In the genomic region with DNA sequence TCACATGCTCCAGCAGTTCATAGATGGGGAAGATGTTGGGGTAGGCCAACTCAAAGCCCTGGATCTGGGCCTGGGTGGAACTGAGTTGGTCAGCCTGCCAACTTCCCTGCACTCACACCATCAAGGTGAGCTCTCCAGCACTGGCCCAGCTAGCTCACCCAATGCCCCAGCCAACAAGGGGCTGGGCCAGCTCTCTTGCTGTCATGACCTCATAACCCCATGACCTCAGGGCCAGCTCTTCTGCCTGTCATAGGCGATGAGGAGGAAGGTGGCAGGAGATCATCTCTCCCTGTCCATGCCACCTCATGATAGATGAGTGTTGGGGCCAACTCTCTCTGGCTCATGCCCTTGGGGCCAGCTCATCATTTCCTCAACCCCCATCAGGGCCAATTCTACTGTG, we compare ENCODE assay signal across 21 mouse cellular contexts.
A peak's percentile ranks its signal among the peaks of the same experiment; 100 is the strongest.
DNase-seq lines count a peak whose midpoint lies in the region; ATAC-seq and TF ChIP-seq lines count a peak whose summit lies in the region.
"Had no signal": no experiment of that assay in that cellular context is flagged by ENCODE, and none has a peak within 500 bp of the region (broad histone marks: within the 10 kb centered on the region; RNA-seq: fewer than 3 reads in every experiment).

No protein-coding gene starts in this region.

- no peaks in the 10 kb centered on the region for H3K27me3 ChIP-seq in lung, embryonic 15.5 days
- no peaks in the 10 kb centered on the region for H3K27me3 ChIP-seq in embryonic facial prominence, embryonic 15.5 days
- no peaks in the 10 kb centered on the region for H3K27me3 ChIP-seq in kidney, embryonic 16.5 days (ENCODE audit: insufficient read depth, low read length)
- H3K27me3 ChIP-seq: CH12.LX; embryonic facial prominence, embryonic 13.5 days; forebrain, embryonic 13.5 days; Patski had no signal

- DNase-seq in gastrocnemius, adult 2 months = peak; percentile 58
- DNase-seq in gastrocnemius, postnatal 10 days = no peak
- no peak for DNase-seq in lung, postnatal 25 days (ENCODE audit: low spot score)
- DNase-seq: adrenal gland, adult 8-10 months; adrenal gland, postnatal 36 days; cerebellum, adult 2 months; cerebellum, postnatal 10 days; forebrain, postnatal 0 days; heart, adult 18-20 months; heart, postnatal 10 days; heart, postnatal 4 days had no signal

- no peaks in the 10 kb centered on the region for H3K9me3 ChIP-seq in lung, embryonic 15.5 days
- H3K9me3 ChIP-seq in embryonic facial prominence, embryonic 15.5 days (replicated peaks) = no peaks in the 10 kb centered on the region
- H3K9me3 ChIP-seq in kidney, embryonic 16.5 days (ENCODE audit: low read length) = no peaks in the 10 kb centered on the region; the same call in 1 of the 2 replicates
- H3K9me3 ChIP-seq: embryonic facial prominence, embryonic 13.5 days; forebrain, embryonic 13.5 days; heart, embryonic 10.5 days had no signal

- no peak overlapping the region for H3K4me2 ChIP-seq in lung, embryonic 15.5 days
- no peak overlapping the region for H3K4me2 ChIP-seq in embryonic facial prominence, embryonic 15.5 days (replicated peaks)
- no peak overlapping the region for H3K4me2 ChIP-seq in kidney, embryonic 16.5 days (replicated peaks; ENCODE audit: low read depth, low read length)
- H3K4me2 ChIP-seq: embryonic facial prominence, embryonic 13.5 days; forebrain, embryonic 13.5 days; hindbrain, embryonic 14.5 days had no signal

- H3K4me3 ChIP-seq in gastrocnemius, adult 2 months = no peak overlapping the region
- H3K4me3 ChIP-seq in lung, embryonic 15.5 days = no peak overlapping the region
- no peak overlapping the region for H3K4me3 ChIP-seq in embryonic facial prominence, embryonic 15.5 days (replicated peaks)
- H3K4me3 ChIP-seq in kidney, embryonic 16.5 days (ENCODE audit: low read length) = no peak overlapping the region
- H3K4me3 ChIP-seq: embryonic facial prominence, embryonic 13.5 days; forebrain, embryonic 13.5 days; heart, embryonic 10.5 days had no signal

- peak; percentile 14; the same call in 1 of the 2 replicates for ATAC-seq in lung, embryonic 15.5 days (ENCODE audit: borderline replicate concordance, extremely low read depth, low FRiP score, low TSS enrichment)
- peak; percentile 43; the same call in 1 of the 2 replicates for ATAC-seq in embryonic facial prominence, embryonic 15.5 days (ENCODE audit: insufficient number of reproducible peaks, low FRiP score, low TSS enrichment, low read depth)
- ATAC-seq in kidney, embryonic 16.5 days (ENCODE audit: low FRiP score, low TSS enrichment) = no peak
- ATAC-seq: activated CD4-positive, CD25-positive, alpha-beta regulatory T cell, adult 4 months; forebrain, embryonic 13.5 days; forebrain, postnatal 0 days; Patski had no signal

- no peaks in the 10 kb centered on the region for H3K36me3 ChIP-seq in lung, embryonic 15.5 days
- no peaks in the 10 kb centered on the region for H3K36me3 ChIP-seq in embryonic facial prominence, embryonic 15.5 days
- H3K36me3 ChIP-seq in kidney, embryonic 16.5 days (ENCODE audit: insufficient read depth, low read length) = no peaks in the 10 kb centered on the region
- H3K36me3 ChIP-seq: embryonic facial prominence, embryonic 13.5 days; heart, embryonic 10.5 days had no signal

- no peak overlapping the region for H3K9ac ChIP-seq in lung, embryonic 15.5 days
- no peak overlapping the region for H3K9ac ChIP-seq in embryonic facial prominence, embryonic 15.5 days
- no peak overlapping the region for H3K9ac ChIP-seq in kidney, embryonic 16.5 days (replicated peaks; ENCODE audit: low read length)
- H3K9ac ChIP-seq: embryonic facial prominence, embryonic 13.5 days; forebrain, embryonic 13.5 days; forebrain, postnatal 0 days; hindbrain, embryonic 14.5 days had no signal

- H3K27ac ChIP-seq in gastrocnemius, adult 2 months = peak overlapping the region; percentile 76
- H3K27ac ChIP-seq in lung, embryonic 15.5 days = no peak overlapping the region
- H3K27ac ChIP-seq in embryonic facial prominence, embryonic 15.5 days (replicated peaks) = no peak overlapping the region
- H3K27ac ChIP-seq in kidney, embryonic 16.5 days (ENCODE audit: low read length) = no peak overlapping the region
- H3K27ac ChIP-seq: embryonic facial prominence, embryonic 13.5 days; forebrain, embryonic 13.5 days; heart, embryonic 10.5 days; hindbrain, embryonic 14.5 days had no signal

- intact Hi-C loops in gastrocnemius, adult 2 months (cut with DNase I) = no loop called here

- no peak for TF ChIP-seq CTCF in gastrocnemius, adult 2 months (IDR thresholded peaks at IDR 0.05)

- 82% methylated on average over 1 of the region's 1 CpGs for WGBS in lung, embryonic 15.5 days
- WGBS in embryonic facial prominence, embryonic 15.5 days = 71% methylated on average over 1 of the region's 1 CpGs
- 79% methylated on average over 1 of the region's 1 CpGs for WGBS in kidney, embryonic 16.5 days

- H3K4me1 ChIP-seq in lung, embryonic 15.5 days = no peaks in the 10 kb centered on the region
- no peaks in the 10 kb centered on the region for H3K4me1 ChIP-seq in embryonic facial prominence, embryonic 15.5 days
- no peaks in the 10 kb centered on the region for H3K4me1 ChIP-seq in kidney, embryonic 16.5 days (ENCODE audit: insufficient read depth, low read length)
- H3K4me1 ChIP-seq: embryonic facial prominence, embryonic 13.5 days; forebrain, embryonic 13.5 days; heart, embryonic 10.5 days had no signal
